Mouse (Mus musculus) bone marrow, adult 2 months (tissue): Measurements from ENCODE around the gene Tut7. TPM values are rescaled to one million over a fixed set of nuclear protein-coding genes. Genes with fewer than 3 reads are reported as not detected.
"Not testable (repeated sequence)": the region's sequence is repeated elsewhere in the genome, so short reads cannot be mapped to it uniquely, and the experiment has no call there.

Source experiments
- H3K27ac ChIP-seq: fragments of 200-500 bp; 2 replicates; pipeline ENCODE4 v1.5.1; 2012; ENCODE audit warnings: low read depth, mild to moderate bottlenecking, control low read depth, inconsistent platforms, low read length; ENCODE audit not compliant: control insufficient read depth, poor library complexity, insufficient read depth
- H3K4me1 ChIP-seq: fragments of 200-500 bp; 2 replicates; pipeline ENCODE4 v1.6.1; 2011; ENCODE audit warnings: low read length; ENCODE audit not compliant: control insufficient read depth, insufficient read depth
- H3K4me3 ChIP-seq: fragments of 200-500 bp; replicated peaks from 2 replicates; pipeline ENCODE3; 2011; ENCODE audit warnings: mild to moderate bottlenecking, low read depth, low read length, control low read depth; ENCODE audit not compliant: control insufficient read depth
- CTCF ChIP-seq: fragments of 200-500 bp; IDR thresholded peaks from 2 replicates; pipeline ENCODE4 v1.5.1; 2011; ENCODE audit warnings: low read length, control low read depth; ENCODE audit not compliant: control insufficient read depth, insufficient read depth
- POLR2A ChIP-seq: fragments of 200-500 bp; IDR thresholded peaks from 2 replicates; pipeline ENCODE4 v1.6.1; 2011; ENCODE audit warnings: low read depth, mild to moderate bottlenecking, control low read depth, low read length, borderline replicate concordance; ENCODE audit not compliant: control insufficient read depth
- WGBS: fragments of 180-500 bp; shearing (Covaris S2); methylation state at CpG from one replicate; pipeline ENCODE4 v1.1.7; 2018; 5-methylcytosine and 5-hydroxymethylcytosine counted together
- polyA plus RNA-seq: library from polyadenylated mRNA; stranded (reverse); fragments of >200 nt; gene quantifications from 2 replicates; pipeline ENCODE4 v1.2.4, GENCODE M21; 2011; ENCODE audit warnings: low replicate concordance; ENCODE audit not compliant: missing spikeins, insufficient read depth, insufficient read length

Tut7 gene
- polyA plus RNA-seq, 1 experiment, result 236 TPM

- 44% methylated on average over 6 of the region's 6 CpGs for WGBS
- TF ChIP-seq CTCF, result no peak
- Histone ChIP-seq H3K4me1 (no peaks in the 10 kb centered on the region), H3K27ac (no peak overlapping the region), H3K4me3 (no peak overlapping the region)
Observed at GRCm38 (mm10) chr13:59745462-59745861, 77.5 kb downstream of the Tut7 start.

GRCm38 (mm10) chr13:59741697-59742096 is 81.2 kb downstream of the Tut7 start:
- H3K4me1 ChIP-seq, result no peaks in the 10 kb centered on the region; the same call in 1 of the 2 replicates
- 43% methylated on average over 10 of the region's 10 CpGs for whole genome bisulfite sequencing
- H3K27ac ChIP-seq, result no peak overlapping the region
- no peak overlapping the region for H3K4me3 ChIP-seq
- TF ChIP-seq POLR2A (no peak), CTCF (peak; percentile 50; the same call in 1 of the 2 replicates)

GRCm38 (mm10) chr13:59741096-59741495 is 81.9 kb downstream of the Tut7 start:
- no peaks in the 10 kb centered on the region; the same call in 1 of the 2 replicates for H3K4me1 ChIP-seq
- TF ChIP-seq CTCF (no peak), POLR2A (no peak)
- WGBS, result 93% methylated on average over 11 of the region's 11 CpGs
- H3K27ac ChIP-seq, result no peak overlapping the region
- H3K4me3 ChIP-seq, result no peak overlapping the region

GRCm38 (mm10) chr13:59739397-59739796 is 83.5 kb downstream of the Tut7 start:
- Histone ChIP-seq H3K4me1 (no peaks in the 10 kb centered on the region; the same call in 1 of the 2 replicates), H3K4me3 (no peak overlapping the region), H3K27ac (peak overlapping the region; percentile 85)
- WGBS, result 74% methylated on average over 4 of the region's 4 CpGs
- TF ChIP-seq POLR2A, result no peak
- no peak for TF ChIP-seq CTCF

- no peak for TF ChIP-seq CTCF
Observed at GRCm38 (mm10) chr13:59738455-59738854, 84.5 kb downstream of the Tut7 start.

GRCm38 (mm10) chr13:59735190-59735589 is 87.8 kb downstream of the Tut7 start:
- H3K4me1 ChIP-seq, result peaks cover 1% of the 10 kb centered on the region; the same call in 1 of the 2 replicates
- no peak overlapping the region for H3K4me3 ChIP-seq
- no peak for TF ChIP-seq CTCF
- TF ChIP-seq POLR2A, result no peak
- WGBS, result 20% methylated on average over 3 of the region's 3 CpGs
- H3K27ac ChIP-seq, result no peak overlapping the region

More at GRCm38 (mm10) chr13:59738455-59738854, 84.5 kb downstream of the Tut7 start:
- H3K4me1 ChIP-seq, result peaks cover 1% of the 10 kb centered on the region; the same call in 1 of the 2 replicates
- peak overlapping the region; percentile 83 for H3K27ac ChIP-seq
- 69% methylated on average over 2 of the region's 2 CpGs for WGBS
- no peak overlapping the region for H3K4me3 ChIP-seq

GRCm38 (mm10) chr13:59734347-59734746 is 88.6 kb downstream of the Tut7 start:
- WGBS, result 20% methylated on average over 6 of the region's 6 CpGs
- H3K4me1 ChIP-seq, H3K27ac ChIP-seq, H3K4me3 ChIP-seq: not testable (repeated sequence)

- no peak for TF ChIP-seq CTCF
- no peak for TF ChIP-seq POLR2A
- WGBS, result 70% methylated on average over 4 of the region's 4 CpGs
- peaks cover 1% of the 10 kb centered on the region; the same call in 1 of the 2 replicates for H3K4me1 ChIP-seq
- H3K27ac ChIP-seq, result no peak overlapping the region
- no peak overlapping the region for H3K4me3 ChIP-seq
Observed at GRCm38 (mm10) chr13:59733936-59734335, 89.0 kb downstream of the Tut7 start.

GRCm38 (mm10) chr13:59731652-59732051 is 91.3 kb downstream of the Tut7 start, which contains the start of gene Spata31d1d:
Spata31d1d (minus strand) TSS chr13:59731752.
- Histone ChIP-seq H3K4me1 (peaks cover 1% of the 10 kb centered on the region; the same call in 1 of the 2 replicates), H3K4me3 (no peak within 1 kb of the TSS), H3K27ac (no peak within 1 kb of the TSS)
- 43% methylated on average over 7 of the region's 7 CpGs for WGBS
- no peak for TF ChIP-seq CTCF
